Mouse (Mus musculus) stomach, embryonic 14.5 days (tissue): ENCODE data around the gene Msx1. TPM values are rescaled to one million over a fixed set of nuclear protein-coding genes. Genes with fewer than 3 reads are reported as not detected.
A peak's percentile ranks its signal among the peaks of the same experiment; 100 is the strongest.

Experiments
- ATAC-seq: fragments of 200-750 bp; cut with Nextera tagmentation; 2 replicates; pipeline ENCODE4 v1.8.0; 2017; ENCODE audit warnings: low read depth, moderate TSS enrichment; ENCODE audit not compliant: insufficient number of reproducible peaks, insufficient read depth, low FRiP score
- H3K27ac ChIP-seq: fragments of 300-500 bp; sonication (generic); 2 replicates; pipeline ENCODE4 v1.5.1; 2014; ENCODE audit warnings: mild to moderate bottlenecking, low read length, moderate library complexity, mixed read lengths
- H3K27me3 ChIP-seq: fragments of 300-500 bp; sonication (generic); 2 replicates; pipeline ENCODE4 v1.6.1; 2014; ENCODE audit warnings: low read length, control low read depth, mixed read lengths; ENCODE audit not compliant: control insufficient read depth, insufficient read depth
- H3K36me3 ChIP-seq: fragments of 300-500 bp; sonication (generic); 2 replicates; pipeline ENCODE4 v1.6.1; 2014; ENCODE audit warnings: mild to moderate bottlenecking, control low read depth, low read length, moderate library complexity, mixed read lengths; ENCODE audit not compliant: control insufficient read depth, insufficient read depth
- H3K4me1 ChIP-seq: fragments of 300-500 bp; sonication (generic); 2 replicates; pipeline ENCODE4 v1.6.1; 2014; ENCODE audit warnings: low read length, control low read depth, mixed read lengths; ENCODE audit not compliant: control insufficient read depth, insufficient read depth
- H3K4me2 ChIP-seq: fragments of 300-500 bp; sonication (generic); replicated peaks from 2 replicates; pipeline ENCODE4 v1.6.1; 2014; ENCODE audit warnings: low read depth, low read length, control low read depth
- H3K4me3 ChIP-seq: fragments of 300-500 bp; sonication (generic); 2 replicates; pipeline ENCODE4 v1.5.1; 2014; ENCODE audit warnings: low read depth, low read length, control low read depth
- H3K9ac ChIP-seq: fragments of 300-500 bp; sonication (generic); replicated peaks from 2 replicates; pipeline ENCODE4 v1.6.1; 2014; ENCODE audit warnings: low read depth, mild to moderate bottlenecking, control low read depth, low read length, moderate library complexity, mixed read lengths
- H3K9me3 ChIP-seq: fragments of 300-500 bp; sonication (generic); 2 replicates; pipeline ENCODE4 v1.6.1; 2016; ENCODE audit warnings: low read depth, low read length, control low read depth; ENCODE audit not compliant: control insufficient read depth
- WGBS: fragments of 180-500 bp; shearing (Covaris S2); extraction: QIAGEN DNeasy Blood & Tissue Kit; methylation state at CpG from one replicate; pipeline ENCODE4 v1.1.7; 2014; 5-methylcytosine and 5-hydroxymethylcytosine counted together
- polyA plus RNA-seq: library from polyadenylated mRNA; unstranded; fragments of >200 nt; fragmentation: Nextera tagmentation; extraction: Ambion mirVana; gene quantifications from 2 replicates; pipeline ENCODE4 v1.2.1, GENCODE M21; 2014

Msx1 gene
- polyA plus RNA-seq, 1 experiment from 2014 or later: 2.1 TPM

GRCm38 (mm10) chr5:37823721-37824460, 492 bp downstream of the Msx1 start:
- peak overlapping the region; percentile 33 for H3K4me3 ChIP-seq
- peaks cover 58% of the 10 kb centered on the region for H3K27me3 ChIP-seq
- peaks cover 12% of the 10 kb centered on the region; the same call in 1 of the 2 replicates for H3K4me1 ChIP-seq
- H3K36me3 ChIP-seq: no peaks in the 10 kb centered on the region
- WGBS: under 1% methylated on average over 58 of the region's 58 CpGs
- ATAC-seq: peak; percentile 24
- no peaks in the 10 kb centered on the region for H3K9me3 ChIP-seq
- no peak overlapping the region for H3K27ac ChIP-seq
- H3K9ac ChIP-seq: no peak overlapping the region; the same call in 1 of the 2 replicates
- H3K4me2 ChIP-seq: peak overlapping the region; percentile 64

GRCm38 (mm10) chr5:37822791-37823720, 1.3 kb downstream of the Msx1 start:
- H3K27me3 ChIP-seq: peaks cover 64% of the 10 kb centered on the region
- H3K4me3 ChIP-seq: peak overlapping the region; percentile 33
- no peaks in the 10 kb centered on the region for H3K36me3 ChIP-seq
- H3K4me1 ChIP-seq: peaks cover 12% of the 10 kb centered on the region; the same call in 1 of the 2 replicates
- peak overlapping the region; percentile 64 for H3K4me2 ChIP-seq
- no peak overlapping the region; the same call in 1 of the 2 replicates for H3K9ac ChIP-seq
- no peak for ATAC-seq
- H3K9me3 ChIP-seq: no peaks in the 10 kb centered on the region
- H3K27ac ChIP-seq: no peak overlapping the region
- WGBS: 1% methylated on average over 42 of the region's 42 CpGs

- no peak overlapping the region for H3K4me3 ChIP-seq
- H3K4me2 ChIP-seq: no peak overlapping the region
- WGBS: 13% methylated on average over 11 of the region's 11 CpGs
These were observed 2.2 kb downstream of the Msx1 start for GRCm38 (mm10) chr5:37822116-37822707.

GRCm38 (mm10) chr5:37821111-37821601, 3.2 kb downstream of the Msx1 start:
- Histone ChIP-seq H3K27ac (no peak overlapping the region), H3K9ac (no peak overlapping the region), H3K36me3 (no peaks in the 10 kb centered on the region), H3K9me3 (no peaks in the 10 kb centered on the region), H3K4me3 (no peak overlapping the region), H3K4me2 (no peak overlapping the region), H3K4me1 (peaks cover 16% of the 10 kb centered on the region; the same call in 1 of the 2 replicates), H3K27me3 (peaks cover 65% of the 10 kb centered on the region)
- no peak for ATAC-seq
- 5% methylated on average over 25 of the region's 27 CpGs for WGBS

More at GRCm38 (mm10) chr5:37822116-37822707, 2.2 kb downstream of the Msx1 start:
- Histone ChIP-seq H3K27ac (no peak overlapping the region), H3K4me1 (peaks cover 15% of the 10 kb centered on the region; the same call in 1 of the 2 replicates), H3K9me3 (no peaks in the 10 kb centered on the region), H3K27me3 (peaks cover 59% of the 10 kb centered on the region), H3K36me3 (no peaks in the 10 kb centered on the region), H3K9ac (no peak overlapping the region)
- no peak for ATAC-seq

- no peak overlapping the region for H3K27ac ChIP-seq
- no peak overlapping the region for H3K4me3 ChIP-seq
- no peak for ATAC-seq
- no peaks in the 10 kb centered on the region for H3K9me3 ChIP-seq
- WGBS: 26% methylated on average over 8 of the region's 8 CpGs
- no peak overlapping the region for H3K9ac ChIP-seq
- peaks cover 65% of the 10 kb centered on the region for H3K27me3 ChIP-seq
- H3K4me1 ChIP-seq: peaks cover 16% of the 10 kb centered on the region; the same call in 1 of the 2 replicates
- no peaks in the 10 kb centered on the region for H3K36me3 ChIP-seq
- no peak overlapping the region for H3K4me2 ChIP-seq
These were observed 3.7 kb downstream of the Msx1 start for GRCm38 (mm10) chr5:37820689-37821088.

GRCm38 (mm10) chr5:37819971-37820370, 4.4 kb downstream of the Msx1 start:
- H3K9me3 ChIP-seq: no peaks in the 10 kb centered on the region
- H3K4me2 ChIP-seq: no peak overlapping the region
- no peak overlapping the region for H3K4me3 ChIP-seq
- H3K27ac ChIP-seq: no peak overlapping the region
- WGBS: 15% methylated on average over 3 of the region's 3 CpGs
- H3K27me3 ChIP-seq: peaks cover 63% of the 10 kb centered on the region
- no peak overlapping the region for H3K9ac ChIP-seq
- H3K4me1 ChIP-seq: peaks cover 16% of the 10 kb centered on the region; the same call in 1 of the 2 replicates
- no peaks in the 10 kb centered on the region for H3K36me3 ChIP-seq
- no peak for ATAC-seq

- no peak overlapping the region for H3K27ac ChIP-seq
- ATAC-seq: no peak
- no peak overlapping the region for H3K4me3 ChIP-seq
- peaks cover 59% of the 10 kb centered on the region for H3K27me3 ChIP-seq
- no peak overlapping the region for H3K4me2 ChIP-seq
- no peak overlapping the region for H3K9ac ChIP-seq
- H3K36me3 ChIP-seq: no peaks in the 10 kb centered on the region
- WGBS: 30% methylated on average over 5 of the region's 5 CpGs
- H3K4me1 ChIP-seq: peaks cover 14% of the 10 kb centered on the region; the same call in 1 of the 2 replicates
- H3K9me3 ChIP-seq: no peaks in the 10 kb centered on the region
These were observed 4.8 kb downstream of the Msx1 start for GRCm38 (mm10) chr5:37819541-37819940.
